33 mouse cellular contexts compared by ENCODE assay signal in genomic region chr1:153327063-153327462, GRCm38 (mm10).
"Had no signal": no experiment of that assay in that cellular context is flagged by ENCODE, and none has a peak within 500 bp of the region (broad histone marks: within the 10 kb centered on the region; RNA-seq: fewer than 3 reads in every experiment).

No protein-coding gene starts in this region.

- ATAC-seq: liver, embryonic 12.5 days; liver, postnatal 0 days; lung, postnatal 0 days; midbrain, embryonic 13.5 days; midbrain, embryonic 15.5 days; midbrain, embryonic 16.5 days had no signal

- H3K27ac ChIP-seq: limb, embryonic 10.5 days; liver, embryonic 12.5 days; liver, embryonic 13.5 days; liver, embryonic 14.5 days; liver, embryonic 15.5 days; macrophage; midbrain, embryonic 10.5 days; midbrain, embryonic 12.5 days; midbrain, embryonic 13.5 days; midbrain, embryonic 15.5 days; neural tube, embryonic 12.5 days; neural tube, embryonic 13.5 days had no signal

- H3K36me3 ChIP-seq: liver, embryonic 13.5 days; liver, embryonic 15.5 days; midbrain, embryonic 12.5 days; midbrain, embryonic 15.5 days; neural tube, embryonic 13.5 days had no signal

- DNase-seq: left cerebral cortex, postnatal 4 days; liver; liver, embryonic 13.5 days; liver, postnatal 0 days; lung, adult 18-20 months; lung, adult 2 months; lung, embryonic 14.5 days; lung, postnatal 10 days; lung, postnatal 14 days; lung, postnatal 36 days; lung, postnatal 4 days; midbrain, embryonic 14.5 days had no signal

- H3K27me3 ChIP-seq: limb, embryonic 12.5 days; limb, embryonic 13.5 days; limb, embryonic 15.5 days; lung, embryonic 15.5 days; midbrain, embryonic 12.5 days; midbrain, embryonic 13.5 days; midbrain, embryonic 15.5 days; neural tube, embryonic 12.5 days; neural tube, embryonic 13.5 days had no signal

- H3K9me3 ChIP-seq: limb, embryonic 10.5 days; limb, embryonic 12.5 days; limb, embryonic 13.5 days; limb, embryonic 15.5 days; liver, embryonic 12.5 days; liver, embryonic 13.5 days; liver, embryonic 15.5 days; lung, embryonic 15.5 days; megakaryocyte, embryonic 14.5 days; midbrain, embryonic 10.5 days; midbrain, embryonic 12.5 days; midbrain, embryonic 13.5 days; midbrain, embryonic 15.5 days; neural tube, embryonic 12.5 days; neural tube, embryonic 13.5 days had no signal

- H3K9ac ChIP-seq: limb, embryonic 12.5 days; limb, embryonic 13.5 days; limb, embryonic 15.5 days; liver, embryonic 12.5 days; liver, embryonic 13.5 days; liver, embryonic 14.5 days; liver, embryonic 15.5 days; liver, postnatal 0 days; lung, embryonic 14.5 days; lung, embryonic 15.5 days; midbrain, embryonic 12.5 days; midbrain, embryonic 13.5 days; midbrain, embryonic 15.5 days; neural tube, embryonic 12.5 days; neural tube, embryonic 13.5 days had no signal

- H3K4me3 ChIP-seq: limb, embryonic 10.5 days; limb, embryonic 12.5 days; limb, embryonic 13.5 days; limb, embryonic 15.5 days; liver, embryonic 12.5 days; liver, embryonic 13.5 days; liver, embryonic 15.5 days; lung, embryonic 15.5 days; megakaryocyte, embryonic 14.5 days; midbrain, embryonic 10.5 days; midbrain, embryonic 12.5 days; midbrain, embryonic 13.5 days; midbrain, embryonic 15.5 days; myocyte; neural tube, embryonic 12.5 days; neural tube, embryonic 13.5 days had no signal

- H3K4me2 ChIP-seq: limb, embryonic 13.5 days; limb, embryonic 15.5 days; liver, embryonic 11.5 days; liver, embryonic 12.5 days; liver, embryonic 13.5 days; liver, embryonic 15.5 days; lung, embryonic 14.5 days; midbrain, embryonic 11.5 days; midbrain, embryonic 12.5 days; midbrain, embryonic 13.5 days; midbrain, embryonic 15.5 days; neural tube, embryonic 12.5 days; neural tube, embryonic 13.5 days had no signal
